Mouse (Mus musculus): ENCODE data around the gene Aqp2. TPM values are rescaled to one million over a fixed set of nuclear protein-coding genes. Genes with fewer than 3 reads are reported as not detected.

Gene Aqp2
- polyA plus RNA-seq (2021; fragmentation: Nextera tagmentation): 0.16 TPM in 1 of 2 replicates, not detected in the other
- long read RNA-seq, experiment 1: 0 reads
- long read RNA-seq, experiment 2: 0 reads

GRCm38 (mm10) chr15:99578802-99579485 lies at the start of gene Aqp2:
Aqp2 (plus strand) TSS chr15:99579055.

GRCm38 (mm10) chr15:99590429-99591084 lies 11.7 kb downstream of the Aqp2 start, which contains the start of gene Aqp5:
Aqp5 (plus strand) TSS chr15:99590782.

GRCm38 (mm10) chr15:99600986-99601822 lies 22.3 kb downstream of the Aqp2 start, which contains the start of gene Aqp6:
Aqp6 (plus strand) TSS chr15:99601400.

Other genes with a start within 250 kb of the Aqp2 start
- 0.44 and 0.49 TPM in 2 replicates for gene Fmnl3, start 208.6 kb upstream of the Aqp2 start, polyA plus RNA-seq (2021; fragmentation: Nextera tagmentation)
- gene Tmbim6, start 186.2 kb upstream of the Aqp2 start, polyA plus RNA-seq (2021; fragmentation: Nextera tagmentation): 160 and 199 TPM in 2 replicates
- 1.2 and 1.6 TPM in 2 replicates for gene Nckap5l, start 121.3 kb upstream of the Aqp2 start, polyA plus RNA-seq (2021; fragmentation: Nextera tagmentation)
- 7.6 and 7.8 TPM in 2 replicates for gene Bcdin3d, start 104.3 kb upstream of the Aqp2 start, polyA plus RNA-seq (2021; fragmentation: Nextera tagmentation)
- gene Faim2, start 50.9 kb upstream of the Aqp2 start, polyA plus RNA-seq (2021; fragmentation: Nextera tagmentation): 208 and 215 TPM in 2 replicates
- 0.16 TPM in 1 of 2 replicates, not detected in the other for gene Aqp5, start 11.7 kb downstream of the Aqp2 start, polyA plus RNA-seq (2021; fragmentation: Nextera tagmentation)
- not detected in 2 replicates for gene Aqp6, start 22.3 kb downstream of the Aqp2 start, polyA plus RNA-seq (2021; fragmentation: Nextera tagmentation)
- 3.0 and 3.2 TPM in 2 replicates for gene Racgap1, start 72.6 kb downstream of the Aqp2 start, polyA plus RNA-seq (2021; fragmentation: Nextera tagmentation)
- 2.1 and 2.2 TPM in 2 replicates for gene Asic1, start 91.3 kb downstream of the Aqp2 start, polyA plus RNA-seq (2021; fragmentation: Nextera tagmentation)
- gene Smarcd1, start 123.1 kb downstream of the Aqp2 start, polyA plus RNA-seq (2021; fragmentation: Nextera tagmentation): 35.8 and 41.4 TPM in 2 replicates
- gene Gm17349, start 126.4 kb downstream of the Aqp2 start, polyA plus RNA-seq (2021; fragmentation: Nextera tagmentation): not detected in 2 replicates
- 22.7 and 26.8 TPM in 2 replicates for gene Gpd1, start 138.5 kb downstream of the Aqp2 start, polyA plus RNA-seq (2021; fragmentation: Nextera tagmentation)
- 457 and 492 TPM in 2 replicates for gene Cox14, start 146.6 kb downstream of the Aqp2 start, polyA plus RNA-seq (2021; fragmentation: Nextera tagmentation)
- 40.2 and 41.1 TPM in 2 replicates for gene Cers5, start 193.8 kb downstream of the Aqp2 start, polyA plus RNA-seq (2021; fragmentation: Nextera tagmentation)